Mouse (Mus musculus) liver, embryonic 14.5 days (tissue): ENCODE results near the gene Fgf8.

Experiments used
- CTCF ChIP-seq: IDR thresholded peaks from 2 replicates; pipeline ENCODE4 v1.5.1; 2016; ENCODE audit warnings: antibody characterized with exemption, low read depth, control low read depth
- EP300 ChIP-seq: IDR thresholded peaks from 2 replicates; pipeline ENCODE4 v1.6.1; 2016; ENCODE audit warnings: antibody characterized with exemption, low read depth

DNA sequence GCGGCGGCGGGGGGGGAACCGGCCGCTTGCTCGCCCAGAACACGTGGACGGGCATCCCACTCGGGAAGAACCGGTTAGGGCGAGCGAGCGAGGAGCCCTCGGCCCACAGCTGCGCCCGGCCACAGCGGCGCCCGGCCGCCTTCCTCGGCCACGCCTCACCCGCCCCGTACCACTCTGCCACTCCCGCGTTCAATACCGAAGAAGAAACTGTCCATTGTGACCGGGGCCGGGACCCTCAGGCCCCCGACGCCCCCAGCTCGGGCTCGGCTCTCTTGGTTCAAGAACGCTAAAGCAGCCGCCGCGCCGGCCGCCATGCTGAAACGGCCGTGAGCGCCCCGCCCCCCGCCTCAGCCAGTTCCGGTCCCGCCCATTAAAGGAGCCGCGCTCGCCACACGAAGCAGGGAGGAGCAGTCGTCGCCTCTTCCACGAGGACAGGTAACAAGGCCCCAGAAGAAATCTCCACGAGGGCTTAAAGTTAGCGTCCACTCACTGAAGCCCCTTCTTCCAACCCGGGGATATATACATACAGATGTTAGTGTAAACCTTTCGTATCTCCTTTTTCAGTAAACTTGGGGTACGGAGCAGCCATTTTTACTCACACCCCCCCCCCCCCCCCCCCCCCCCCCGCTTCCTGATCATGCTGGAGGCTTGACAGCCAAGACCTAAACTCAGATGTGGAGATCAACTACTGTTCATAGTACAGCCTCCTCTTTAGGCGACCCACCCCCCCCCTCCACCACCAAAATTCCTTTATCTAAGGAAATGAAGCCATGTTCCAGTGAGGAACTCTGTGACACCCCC, 6.7 kb upstream of the Fgf8 start, which contains the start of gene Npm3:
- no peak for TF ChIP-seq CTCF
- TF ChIP-seq EP300 = no peak
